In the genomic region with DNA sequence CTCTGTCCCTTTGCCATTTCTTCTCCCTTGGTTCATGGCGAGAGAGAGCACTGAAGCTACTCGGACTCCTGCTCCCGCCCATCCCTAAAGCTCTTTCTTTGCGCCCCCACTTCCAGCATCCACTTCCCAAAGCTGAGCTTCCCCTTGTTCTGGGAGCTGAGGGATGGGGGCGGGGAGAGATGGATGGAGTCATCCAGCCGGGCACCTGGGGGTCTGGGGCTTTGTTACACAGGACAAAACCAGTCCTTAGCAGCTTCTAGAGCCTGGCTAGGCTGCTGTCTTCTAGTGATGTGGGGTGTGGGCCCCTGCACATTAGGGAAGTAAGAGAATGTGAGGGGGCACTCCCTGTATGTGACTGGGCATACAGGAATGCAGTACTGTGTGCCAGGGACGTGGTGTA, we compare ENCODE assay signal across 8 mouse cellular contexts. TPM values are rescaled to one million over a fixed set of nuclear protein-coding genes. Genes with fewer than 3 reads are reported as not detected.
DNase-seq lines count a peak whose midpoint lies in the region; ATAC-seq and TF ChIP-seq lines count a peak whose summit lies in the region.

No protein-coding gene starts in this region.

- no peak for TF ChIP-seq POLR2A in CH12.LX (IDR thresholded peaks at IDR 0.05; ENCODE audit: low read depth, low read length)
- TF ChIP-seq POLR2A in small intestine, adult 2 months (IDR thresholded peaks at IDR 0.05; ENCODE audit: low read depth, low read length): no peak

- peak overlapping the region; percentile 78 for H3K4me2 ChIP-seq in CH12.LX (ENCODE audit: insufficient read depth, low read depth, poor library complexity, severe bottlenecking)
- peak overlapping the region; percentile 55 for H3K4me2 ChIP-seq in forebrain, embryonic 14.5 days (ENCODE audit: low read length)

- peak; percentile 84 for ATAC-seq in forebrain, embryonic 14.5 days

- no peaks in the 10 kb centered on the region for H3K79me2 ChIP-seq in CH12.LX (replicated peaks; ENCODE audit: control insufficient read depth, extremely low read depth, insufficient read depth, poor library complexity, severe bottlenecking)

- no peak for DNase-seq in gastrocnemius, adult 2 months
- DNase-seq in gastrocnemius, postnatal 14 days: no peak
- no peak for DNase-seq in CH12.LX (ENCODE audit: extremely low read depth)
- DNase-seq in forebrain, embryonic 14.5 days (ENCODE audit: low spot score): no peak
- peak; percentile 16 to 49 for DNase-seq in left cerebral cortex, postnatal 25 days (ENCODE audit: low spot score in 2 of 2)
- no peak for DNase-seq in gastrocnemius, postnatal 25 days
- no peak for DNase-seq in kidney, postnatal 10 days

- no peak overlapping the region for H3K27ac ChIP-seq in gastrocnemius, adult 2 months
- H3K27ac ChIP-seq in CH12.LX (ENCODE audit: insufficient read depth, low read depth): no peak overlapping the region
- H3K27ac ChIP-seq in forebrain, embryonic 14.5 days (ENCODE audit: low read depth, low read length): peak overlapping the region; percentile 90
- no peak overlapping the region for H3K27ac ChIP-seq in small intestine, adult 2 months (ENCODE audit: insufficient read depth, low read depth, low read length)

- in situ Hi-C loops in CH12.LX (cut with MboI; ENCODE audit: low pct_ligation_motif_present, low pct_unique_long_range_greater_than_20kb, low sequenced_read_pairs): no loop called here

- TF ChIP-seq EP300 in CH12.LX (IDR thresholded peaks at IDR 0.05; ENCODE audit: low read length): no peak

- no peak overlapping the region for H3K9ac ChIP-seq in CH12.LX (ENCODE audit: insufficient read depth, low read depth)
- H3K9ac ChIP-seq in forebrain, embryonic 14.5 days (ENCODE audit: low read length): peak overlapping the region; percentile 75

- peak overlapping the region; percentile 53 for H3K4me3 ChIP-seq in gastrocnemius, adult 2 months
- H3K4me3 ChIP-seq in CH12.LX (replicated peaks in 1 of 3; ENCODE audit: low read depth in 2 of 3, low read length in 2 of 3, poor library complexity in 1 of 3): no peak overlapping the region
- peak overlapping the region; percentile 37 for H3K4me3 ChIP-seq in forebrain, embryonic 14.5 days (ENCODE audit: low read depth, low read length)
- peak overlapping the region; percentile 21; the same call in 1 of the 2 replicates for H3K4me3 ChIP-seq in small intestine, adult 2 months (ENCODE audit: low read depth, low read length)

- no peaks in the 10 kb centered on the region for H3K36me3 ChIP-seq in CH12.LX (replicated peaks in 1 of 2; ENCODE audit: control insufficient read depth in 1 of 2, insufficient read depth in 1 of 2, low read length in 1 of 2)
- H3K36me3 ChIP-seq in forebrain, embryonic 14.5 days (ENCODE audit: control insufficient read depth, insufficient read depth, low read length): no peaks in the 10 kb centered on the region
- H3K36me3 ChIP-seq in small intestine, adult 2 months (ENCODE audit: control insufficient read depth, insufficient read depth, low read length): no peaks in the 10 kb centered on the region

- TF ChIP-seq CTCF in gastrocnemius, adult 2 months (IDR thresholded peaks at IDR 0.05): no peak
- TF ChIP-seq CTCF in CH12.LX (conservative IDR thresholded peaks at IDR 0.05 in 1 of 2, IDR thresholded peaks at IDR 0.05 in 1 of 2; ENCODE audit: low read depth in 2 of 2, low read length in 2 of 2): no peak
- TF ChIP-seq CTCF in small intestine, adult 2 months (IDR thresholded peaks at IDR 0.05; ENCODE audit: extremely low read depth, insufficient read length, insufficient replicate concordance, low read depth, low read length): no peak

- H3K9me3 ChIP-seq in CH12.LX (replicated peaks; ENCODE audit: low read length): no peaks in the 10 kb centered on the region
- H3K9me3 ChIP-seq in forebrain, embryonic 14.5 days (replicated peaks; ENCODE audit: control insufficient read depth, low read length): no peaks in the 10 kb centered on the region

- dilution Hi-C loops in CH12.LX (cut with MboI; ENCODE audit: extremely low pct_ligation_motif_present, extremely low pct_unique_long_range_greater_than_20kb, low sequenced_read_pairs): no loop called here

- H3K27me3 ChIP-seq in CH12.LX (replicated peaks): no peaks in the 10 kb centered on the region
- no peaks in the 10 kb centered on the region for H3K27me3 ChIP-seq in forebrain, embryonic 14.5 days (replicated peaks; ENCODE audit: control insufficient read depth, insufficient read depth, low read length)
- no peaks in the 10 kb centered on the region for H3K27me3 ChIP-seq in small intestine, adult 2 months (ENCODE audit: control insufficient read depth, insufficient read depth, low read length)

- 24% methylated on average over 7 of the region's 7 CpGs for WGBS in forebrain, embryonic 14.5 days
- WGBS in small intestine, adult 2 months: 18% methylated on average over 7 of the region's 7 CpGs

- H3K4me1 ChIP-seq in CH12.LX (ENCODE audit: control insufficient read depth in 1 of 2, insufficient read depth in 2 of 2): peaks cover 0 to 4% of the 10 kb centered on the region in 2 experiments; a peak in 2 of 4 replicates
- peaks cover 2% of the 10 kb centered on the region; the same call in 1 of the 2 replicates for H3K4me1 ChIP-seq in forebrain, embryonic 14.5 days (ENCODE audit: control insufficient read depth, insufficient read depth, low read length)
- H3K4me1 ChIP-seq in small intestine, adult 2 months (ENCODE audit: control insufficient read depth, insufficient read depth, insufficient read length, low read length): no peaks in the 10 kb centered on the region

- intact Hi-C loops in gastrocnemius, adult 2 months (cut with DNase I): no loop called here
- intact Hi-C loops in gastrocnemius, postnatal 14 days (cut with DNase I; ENCODE audit: low total_unique reads): no loop called here
- intact Hi-C loops in left cerebral cortex, postnatal 25 days (cut with DNase I): loop anchor here (5.0 kb wide), 1 partner anchor 148 kb away; no protein-coding TSS in a partner anchor

- no peak for TF ChIP-seq RAD21 in CH12.LX (IDR thresholded peaks at IDR 0.05; ENCODE audit: low read depth, low read length)

TF ChIP-seq in CH12.LX, 34 proteins besides CTCF, POLR2A, EP300 and RAD21:
- TF ChIP-seq POLR2AphosphoS2 (IDR thresholded peaks at IDR 0.05; ENCODE audit: low read depth, low read length) (no peak), USF2 (conservative IDR thresholded peaks at IDR 0.05; ENCODE audit: low read depth, low read length) (no peak), E2F4 (IDR thresholded peaks at IDR 0.05; ENCODE audit: insufficient replicate concordance, low read depth, low read length) (no peak), MAZ (IDR thresholded peaks at IDR 0.05; ENCODE audit: low read depth, low read length) (no peak), KAT2A (IDR thresholded peaks at IDR 0.05; ENCODE audit: insufficient replicate concordance, low read length) (no peak), IRF4 (IDR thresholded peaks at IDR 0.05; ENCODE audit: low read depth, low read length) (no peak), ELF1 (IDR thresholded peaks at IDR 0.05; ENCODE audit: low read depth, low read length) (no peak), MEF2A (IDR thresholded peaks at IDR 0.05; ENCODE audit: borderline replicate concordance, low read depth, low read length) (no peak), NELFE (IDR thresholded peaks at IDR 0.05; ENCODE audit: low read depth, low read length) (no peak)
TF ChIP-seq in CH12.LX: peak in this region for 0.

RNA-seq across cellular contexts. Expression of a gene that starts 0.5 kb away (rescaled TPM):
- under 1 TPM; 0.05 to 0.08 TPM for total RNA-seq in gastrocnemius, adult 2 months (2021)
- total RNA-seq in gastrocnemius, postnatal 14 days (2021): 1 to 10 TPM; 2.3 TPM
- total RNA-seq in CH12.LX (2012; rRNA removed) (under 0.01 TPM in 1 of 2 replicates, not detected in the other), CH12.LX (2014; rRNA removed) (not detected in 2 replicates)
- not detected in 2 replicates for polyA plus RNA-seq in CH12.LX (2012; ENCODE audit: insufficient read length, low read depth)
- 146 and 186 TPM in 2 replicates for polyA plus RNA-seq in forebrain, embryonic 14.5 days (2014; fragmentation: Nextera tagmentation; extraction: Ambion mirVana)
- 100 to 1,000 TPM; 120 to 131 TPM for total RNA-seq in left cerebral cortex, postnatal 25 days (2021)
- 0.34 TPM in 1 of 2 replicates, not detected in the other for polyA plus RNA-seq in small intestine, adult 2 months (2012; rRNA removed)
- under 1 TPM; 0.46 to 0.70 TPM for total RNA-seq in gastrocnemius, postnatal 25 days (2021)

Comparison
In these comparisons a context has a peak if more than half of its experiments do, and no peak if none do; other contexts are left out.
1. DNase-seq: peak in left cerebral cortex, postnatal 25 days (2 of 2); none in gastrocnemius, adult 2 months (single experiment), gastrocnemius, postnatal 14 days (single experiment), CH12.LX (single experiment), forebrain, embryonic 14.5 days (single experiment), gastrocnemius, postnatal 25 days (single experiment) and kidney, postnatal 10 days (single experiment).
2. H3K4me3 ChIP-seq: peak in gastrocnemius, adult 2 months (single experiment), forebrain, embryonic 14.5 days (single experiment) and small intestine, adult 2 months (single experiment); none in CH12.LX (0 of 3).
3. RNA of a gene that starts 0.5 kb away (total RNA-seq): 120 to 131 TPM in left cerebral cortex, postnatal 25 days; 2.3 TPM in gastrocnemius, postnatal 14 days, 0.46 to 0.70 TPM in gastrocnemius, postnatal 25 days, 0.05 to 0.08 TPM in gastrocnemius, adult 2 months and under 0.01 TPM in CH12.LX; every median in the first group is over 10 times any median in the second.